Mouse (Mus musculus): ENCODE measurements around the gene Sept9. TPM values are rescaled to one million over a fixed set of nuclear protein-coding genes. Genes with fewer than 3 reads are reported as not detected.
A peak's percentile ranks its signal among the peaks of the same experiment; 100 is the strongest.

Gene Sept9
- polyA plus RNA-seq, 1 experiment from 2014 or later: 52.5 TPM

- Histone ChIP-seq H3K9me3 (ENCODE audit: low read length) (no peaks in the 10 kb centered on the region), H3K4me3 (ENCODE audit: low read depth, low read length) (no peak overlapping the region), H3K4me1 (ENCODE audit: insufficient read depth, low read depth, low read length) (no peaks in the 10 kb centered on the region), H3K27me3 (replicated peaks; ENCODE audit: insufficient read depth, low read length) (no peaks in the 10 kb centered on the region), H3K27ac (ENCODE audit: low read length) (no peak overlapping the region), H3K9ac (replicated peaks; ENCODE audit: low read depth) (no peak overlapping the region), H3K4me2 (replicated peaks; ENCODE audit: low read depth, low read length) (no peak overlapping the region), H3K36me3 (ENCODE audit: insufficient read depth, low read length) (no peaks in the 10 kb centered on the region)
- ATAC-seq (0 out of 2 replicates have a peak, but pooled peaks have one; percentile 19), DNase-seq (ENCODE audit: low spot score) (no peak)
- 49% methylated on average over 6 of the region's 6 CpGs for WGBS
- TF ChIP-seq CTCF (IDR thresholded peaks at IDR 0.05) (no peak), EP300 (IDR thresholded peaks at IDR 0.05) (no peak)
These were observed 5.6 kb downstream of the Sept9 start for GRCm38 (mm10) chr11:117205042-117205441.

DNA sequence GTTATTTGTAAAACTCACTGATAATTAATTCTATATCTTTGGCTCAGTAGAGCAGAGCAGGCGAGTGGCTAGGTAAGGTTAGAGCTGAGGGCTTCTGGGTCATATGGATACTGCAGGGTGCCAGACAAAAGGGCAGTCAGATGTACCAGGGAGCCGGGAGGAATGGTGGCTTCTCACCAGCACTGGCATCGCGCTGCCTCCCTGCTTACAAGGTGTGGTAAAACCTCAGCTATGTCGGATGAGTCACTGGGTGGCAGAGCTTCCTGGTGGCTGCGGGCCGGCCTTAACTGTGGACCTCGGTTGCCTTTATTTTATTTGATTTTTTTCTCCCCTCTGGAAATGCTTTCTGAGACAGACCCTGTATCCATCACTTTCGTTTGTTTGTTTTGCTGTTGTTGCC, 6.0 kb downstream of the Sept9 start:
- Histone ChIP-seq H3K4me2 (replicated peaks; ENCODE audit: low read depth, low read length) (no peak overlapping the region), H3K36me3 (ENCODE audit: insufficient read depth, low read length) (no peaks in the 10 kb centered on the region), H3K9me3 (ENCODE audit: low read length) (no peaks in the 10 kb centered on the region), H3K4me1 (ENCODE audit: insufficient read depth, low read depth, low read length) (no peaks in the 10 kb centered on the region), H3K4me3 (ENCODE audit: low read depth, low read length) (no peak overlapping the region), H3K27me3 (replicated peaks; ENCODE audit: insufficient read depth, low read length) (no peaks in the 10 kb centered on the region), H3K27ac (ENCODE audit: low read length) (no peak overlapping the region), H3K9ac (replicated peaks; ENCODE audit: low read depth) (no peak overlapping the region)
- WGBS: 69% methylated on average over 9 of the region's 9 CpGs
- TF ChIP-seq CTCF (IDR thresholded peaks at IDR 0.05) (no peak), EP300 (IDR thresholded peaks at IDR 0.05) (no peak)
- ATAC-seq: no peak
- DNase-seq (ENCODE audit: low spot score): no peak

DNA sequence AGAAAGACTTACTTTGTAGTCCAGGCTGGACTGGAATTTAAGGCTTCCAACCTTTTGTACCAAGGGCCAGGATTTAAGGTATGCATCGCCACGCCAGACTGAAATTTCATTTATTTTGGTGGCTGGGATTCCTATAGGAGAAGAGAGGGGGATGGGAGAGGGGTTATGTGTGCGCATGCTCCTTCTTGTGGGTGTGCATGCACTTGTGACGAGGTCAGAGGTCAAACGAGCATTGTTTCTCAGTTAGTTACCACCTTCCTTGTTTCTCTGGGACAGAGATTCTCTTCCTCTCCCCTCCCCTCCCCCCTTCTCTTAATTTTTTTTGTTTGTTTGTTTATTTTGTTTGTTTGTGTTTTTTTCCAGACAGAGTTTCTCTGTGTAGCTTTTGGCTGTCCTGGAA, 8.0 kb downstream of the Sept9 start:
- no peak for ATAC-seq

DNA sequence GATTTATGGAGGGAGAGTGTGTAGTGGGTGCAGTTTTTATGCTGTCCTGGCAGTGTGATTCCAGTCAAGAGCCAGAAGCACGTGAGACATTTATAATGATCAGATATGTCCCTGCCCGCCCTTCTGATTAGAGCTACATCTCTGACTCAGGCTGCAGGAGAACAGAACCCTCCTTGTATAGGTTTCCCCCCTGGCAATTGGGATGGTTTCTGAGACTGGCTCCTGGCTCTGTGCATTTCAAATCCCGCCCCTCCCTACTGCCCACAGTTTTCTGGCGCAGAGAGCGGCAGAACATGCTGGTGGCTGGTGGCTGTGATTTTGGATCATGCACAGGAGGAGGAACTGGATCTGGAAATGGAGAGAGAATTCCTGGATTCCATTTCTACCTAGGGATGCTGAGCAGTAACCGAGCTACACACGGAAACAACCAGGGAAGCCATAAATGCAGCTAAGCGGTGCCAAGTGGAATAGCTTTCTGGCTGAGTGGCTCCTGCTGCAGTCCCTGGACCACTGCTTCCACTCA, 8.8 kb downstream of the Sept9 start:
- 82% methylated on average over 8 of the region's 8 CpGs for WGBS
- H3K27ac ChIP-seq (ENCODE audit: low read length): no peak overlapping the region
- ATAC-seq (no peak), DNase-seq (ENCODE audit: low spot score) (no peak)
- no peaks in the 10 kb centered on the region for H3K27me3 ChIP-seq (replicated peaks; ENCODE audit: insufficient read depth, low read length)
- H3K4me1 ChIP-seq (ENCODE audit: insufficient read depth, low read depth, low read length): no peaks in the 10 kb centered on the region
- H3K36me3 ChIP-seq (ENCODE audit: insufficient read depth, low read length): no peaks in the 10 kb centered on the region
- H3K4me3 ChIP-seq (ENCODE audit: low read depth, low read length): no peak overlapping the region
- H3K4me2 ChIP-seq (replicated peaks; ENCODE audit: low read depth, low read length): no peak overlapping the region
- H3K9me3 ChIP-seq (ENCODE audit: low read length): no peaks in the 10 kb centered on the region
- TF ChIP-seq EP300 (IDR thresholded peaks at IDR 0.05) (no peak), CTCF (IDR thresholded peaks at IDR 0.05) (no peak)
- no peak overlapping the region for H3K9ac ChIP-seq (replicated peaks; ENCODE audit: low read depth)

More for the DNA sequence above, 8.0 kb downstream of the Sept9 start:
- no peaks in the 10 kb centered on the region for H3K27me3 ChIP-seq (replicated peaks; ENCODE audit: insufficient read depth, low read length)
- WGBS: 66% methylated on average over 5 of the region's 5 CpGs
- no peak overlapping the region for H3K9ac ChIP-seq (replicated peaks; ENCODE audit: low read depth)
- no peaks in the 10 kb centered on the region for H3K9me3 ChIP-seq (ENCODE audit: low read length)
- H3K4me2 ChIP-seq (replicated peaks; ENCODE audit: low read depth, low read length): no peak overlapping the region
- H3K27ac ChIP-seq (ENCODE audit: low read length): no peak overlapping the region
- H3K36me3 ChIP-seq (ENCODE audit: insufficient read depth, low read length): no peaks in the 10 kb centered on the region
- no peaks in the 10 kb centered on the region for H3K4me1 ChIP-seq (ENCODE audit: insufficient read depth, low read depth, low read length)
- no peak for DNase-seq (ENCODE audit: low spot score)
- TF ChIP-seq EP300 (IDR thresholded peaks at IDR 0.05): no peak
- TF ChIP-seq CTCF (IDR thresholded peaks at IDR 0.05): no peak
- no peak overlapping the region for H3K4me3 ChIP-seq (ENCODE audit: low read depth, low read length)

- TF ChIP-seq CTCF (IDR thresholded peaks at IDR 0.05) (no peak), EP300 (IDR thresholded peaks at IDR 0.05) (no peak)
- Histone ChIP-seq H3K27ac (ENCODE audit: low read length) (no peak overlapping the region), H3K36me3 (ENCODE audit: insufficient read depth, low read length) (no peaks in the 10 kb centered on the region), H3K9me3 (ENCODE audit: low read length) (no peaks in the 10 kb centered on the region), H3K27me3 (replicated peaks; ENCODE audit: insufficient read depth, low read length) (no peaks in the 10 kb centered on the region), H3K4me2 (replicated peaks; ENCODE audit: low read depth, low read length) (no peak overlapping the region), H3K4me3 (ENCODE audit: low read depth, low read length) (no peak overlapping the region), H3K9ac (replicated peaks; ENCODE audit: low read depth) (no peak overlapping the region), H3K4me1 (ENCODE audit: insufficient read depth, low read depth, low read length) (no peaks in the 10 kb centered on the region)
- DNase-seq (ENCODE audit: low spot score) (no peak), ATAC-seq (no peak)
- WGBS: 36% methylated on average over 2 of the region's 2 CpGs
These were observed 17.3 kb downstream of the Sept9 start for GRCm38 (mm10) chr11:117216713-117217112.

GRCm38 (mm10) chr11:117218070-117218469, 18.6 kb downstream of the Sept9 start:
- ATAC-seq (no peak), DNase-seq (ENCODE audit: low spot score) (no peak)
- H3K4me3 ChIP-seq (ENCODE audit: low read depth, low read length): no peak overlapping the region
- H3K9me3 ChIP-seq (ENCODE audit: low read length): no peaks in the 10 kb centered on the region
- no peaks in the 10 kb centered on the region for H3K36me3 ChIP-seq (ENCODE audit: insufficient read depth, low read length)
- H3K4me1 ChIP-seq (ENCODE audit: insufficient read depth, low read depth, low read length): no peaks in the 10 kb centered on the region
- no peaks in the 10 kb centered on the region for H3K27me3 ChIP-seq (replicated peaks; ENCODE audit: insufficient read depth, low read length)
- H3K9ac ChIP-seq (replicated peaks; ENCODE audit: low read depth): no peak overlapping the region
- WGBS: 80% methylated on average over 6 of the region's 6 CpGs
- H3K27ac ChIP-seq (ENCODE audit: low read length): no peak overlapping the region
- H3K4me2 ChIP-seq (replicated peaks; ENCODE audit: low read depth, low read length): no peak overlapping the region
- no peak for TF ChIP-seq CTCF (IDR thresholded peaks at IDR 0.05)
- TF ChIP-seq EP300 (IDR thresholded peaks at IDR 0.05): no peak

DNA sequence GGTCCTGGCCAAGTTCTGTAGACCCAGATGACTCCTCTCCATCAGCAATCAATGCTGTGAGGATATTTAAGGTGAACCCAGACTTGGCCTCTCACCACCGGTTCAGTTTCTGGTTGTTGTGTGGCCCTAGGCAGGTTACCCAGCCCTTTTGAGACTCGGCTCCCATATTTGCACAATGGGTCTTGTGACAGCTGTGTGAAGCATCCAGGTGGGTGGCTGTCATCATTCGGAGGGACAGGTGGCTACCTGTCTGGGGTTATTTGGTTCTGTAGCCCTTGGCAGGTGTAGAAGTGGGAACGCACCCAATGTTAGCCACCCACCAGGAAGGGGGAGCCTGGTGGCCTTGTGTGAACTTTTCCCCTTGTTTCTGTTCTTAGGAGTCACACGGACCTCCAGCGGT, 19.0 kb downstream of the Sept9 start:
- ATAC-seq: no peak
- Histone ChIP-seq H3K4me2 (replicated peaks; ENCODE audit: low read depth, low read length) (no peak overlapping the region), H3K36me3 (ENCODE audit: insufficient read depth, low read length) (no peaks in the 10 kb centered on the region), H3K4me1 (ENCODE audit: insufficient read depth, low read depth, low read length) (no peaks in the 10 kb centered on the region), H3K4me3 (ENCODE audit: low read depth, low read length) (no peak overlapping the region), H3K27ac (ENCODE audit: low read length) (no peak overlapping the region), H3K27me3 (replicated peaks; ENCODE audit: insufficient read depth, low read length) (no peaks in the 10 kb centered on the region), H3K9ac (replicated peaks; ENCODE audit: low read depth) (no peak overlapping the region), H3K9me3 (ENCODE audit: low read length) (no peaks in the 10 kb centered on the region)
- DNase-seq (ENCODE audit: low spot score): no peak
- WGBS: 82% methylated on average over 6 of the region's 6 CpGs
- no peak for TF ChIP-seq EP300 (IDR thresholded peaks at IDR 0.05)
- TF ChIP-seq CTCF (IDR thresholded peaks at IDR 0.05): no peak
